Mouse (Mus musculus) heart, postnatal 0 days (tissue): ENCODE data around the gene Pon1. TPM values are rescaled to one million over a fixed set of nuclear protein-coding genes. Genes with fewer than 3 reads are reported as not detected.

Experiments
- ATAC-seq: fragments of 200-750 bp; cut with Nextera tagmentation; 2 replicates; pipeline ENCODE4 v1.8.0; 2017; ENCODE audit warnings: low read depth, moderate number of reproducible peaks, moderate library complexity; ENCODE audit not compliant: insufficient read depth
- DNase-seq: peaks from one replicate; pipeline ENCODE4 v3.0.0-alpha.2; 2016; ENCODE audit warnings: low spot score
- H3K27ac ChIP-seq: fragments of 300-500 bp; sonication (generic); 2 replicates; pipeline ENCODE4 v1.5.1; 2014; ENCODE audit warnings: low read depth, mild to moderate bottlenecking
- H3K27me3 ChIP-seq: fragments of 300-500 bp; sonication (generic); 2 replicates; pipeline ENCODE4 v1.6.1; 2014; ENCODE audit warnings: low read length, mixed read lengths; ENCODE audit not compliant: control insufficient read depth, insufficient read depth
- H3K36me3 ChIP-seq: fragments of 300-500 bp; sonication (generic); replicated peaks from 2 replicates; pipeline ENCODE4 v1.6.1; 2014; ENCODE audit warnings: low read length, mixed read lengths; ENCODE audit not compliant: control insufficient read depth, insufficient read depth
- H3K4me1 ChIP-seq: fragments of 300-500 bp; sonication (generic); 2 replicates; pipeline ENCODE4 v1.6.1; 2014; ENCODE audit warnings: antibody characterized with exemption; ENCODE audit not compliant: control insufficient read depth, insufficient read depth
- H3K4me2 ChIP-seq: fragments of 300-500 bp; sonication (generic); 2 replicates; pipeline ENCODE4 v1.6.1; 2014; ENCODE audit warnings: low read depth, mild to moderate bottlenecking, low read length, moderate library complexity
- H3K4me3 ChIP-seq: fragments of 300-500 bp; sonication (generic); 2 replicates; pipeline ENCODE4 v1.5.1; 2014; ENCODE audit warnings: low read depth, low read length
- H3K9ac ChIP-seq: fragments of 300-500 bp; sonication (generic); replicated peaks from 2 replicates; pipeline ENCODE4 v1.6.1; 2014; ENCODE audit warnings: low read depth, low read length, mixed read lengths
- H3K9me3 ChIP-seq: fragments of 300-500 bp; sonication (generic); replicated peaks from 2 replicates; pipeline ENCODE4 v1.6.1; 2016; ENCODE audit warnings: low read length; ENCODE audit not compliant: control insufficient read depth
- CTCF ChIP-seq: IDR thresholded peaks from 2 replicates; pipeline ENCODE4 v1.5.1; 2016; ENCODE audit warnings: antibody characterized with exemption, control low read depth, low read depth
- EP300 ChIP-seq: IDR thresholded peaks from 2 replicates; pipeline ENCODE4 v1.6.1; 2016; ENCODE audit warnings: antibody characterized with exemption, low read depth
- whole genome bisulfite sequencing: fragments of 180-500 bp; shearing (Covaris S2); extraction: QIAGEN DNeasy Blood & Tissue Kit; methylation state at CpG from one replicate; pipeline ENCODE4 v1.1.7; 2014; 5-methylcytosine and 5-hydroxymethylcytosine counted together
- polyA plus RNA-seq: library from polyadenylated mRNA; unstranded; fragments of >200 nt; fragmentation: Nextera tagmentation; extraction: Ambion mirVana; gene quantifications from 2 replicates; pipeline ENCODE4 v1.2.1, GENCODE M21; 2015
- total RNA-seq: library from RNA; depleted of rRNA; stranded (reverse); fragments of >200 nt; gene quantifications from 2 replicates; pipeline ENCODE4 v1.2.3, GENCODE M21; 2014; ENCODE audit warnings: low replicate concordance; rRNA removed

The Pon1 gene
- not detected in 2 replicates for total RNA-seq
- polyA plus RNA-seq = 0.10 TPM in 1 of 2 replicates, not detected in the other

DNA sequence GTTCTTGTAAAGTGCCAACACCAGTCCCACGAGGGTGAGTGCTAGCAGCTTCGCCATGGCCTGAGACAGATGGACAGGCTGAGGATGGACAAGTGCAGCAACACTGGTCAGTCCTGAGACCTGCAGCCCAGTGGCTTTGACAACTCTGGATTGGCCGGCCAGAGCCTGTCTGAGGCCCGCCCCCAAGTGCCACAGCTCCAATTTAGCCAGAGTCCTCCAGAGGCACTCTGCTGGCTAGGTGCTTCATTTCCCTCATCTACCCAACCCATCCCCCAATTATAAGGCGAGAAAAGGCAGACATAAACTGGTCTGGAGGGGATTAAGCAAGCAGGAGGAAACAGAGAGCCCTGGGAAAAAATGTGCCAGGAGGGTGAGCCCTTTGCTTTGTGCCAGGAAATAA, at the start of gene Pon1:
Gene Pon1 (minus strand): TSS at position 254 of the 400 bp plus-strand sequence.
- no peaks in the 10 kb centered on the region for H3K36me3 ChIP-seq
- no peak within 1 kb of the TSS for H3K4me3 ChIP-seq
- H3K27me3 ChIP-seq = no peaks in the 10 kb centered on the region
- no peaks in the 10 kb centered on the region for H3K4me1 ChIP-seq
- no peak within 1 kb of the TSS for H3K9ac ChIP-seq
- ATAC-seq (no peak), DNase-seq (no peak)
- no peaks in the 10 kb centered on the region for H3K9me3 ChIP-seq
- H3K27ac ChIP-seq = no peak within 1 kb of the TSS
- H3K4me2 ChIP-seq = no peak within 1 kb of the TSS
- TF ChIP-seq EP300 (no peak), CTCF (no peak)
- 36% methylated on average over 5 of the region's 5 CpGs for WGBS

- H3K4me1 ChIP-seq = no peaks in the 10 kb centered on the region
- DNase-seq = no peak
- peaks cover 32% of the 10 kb centered on the region for H3K36me3 ChIP-seq
- no peaks in the 10 kb centered on the region for H3K9me3 ChIP-seq
- ATAC-seq = no peak
- no peak overlapping the region for H3K4me3 ChIP-seq
- no peak overlapping the region for H3K4me2 ChIP-seq
- TF ChIP-seq EP300 = no peak
- no peak for TF ChIP-seq CTCF
- H3K27me3 ChIP-seq = no peaks in the 10 kb centered on the region
- H3K27ac ChIP-seq = no peak overlapping the region
- H3K9ac ChIP-seq = no peak overlapping the region
- WGBS = 98% methylated on average over 3 of the region's 3 CpGs
These were observed 45.1 kb upstream of the Pon1 start for GRCm38 (mm10) chr6:5238799-5239198.

GRCm38 (mm10) chr6:5237510-5237909, 43.8 kb upstream of the Pon1 start:
- no peaks in the 10 kb centered on the region for H3K27me3 ChIP-seq
- H3K9ac ChIP-seq = no peak overlapping the region
- ATAC-seq = no peak
- no peaks in the 10 kb centered on the region for H3K4me1 ChIP-seq
- H3K9me3 ChIP-seq = no peaks in the 10 kb centered on the region
- TF ChIP-seq EP300 (no peak), CTCF (no peak)
- no peak overlapping the region for H3K27ac ChIP-seq
- H3K4me3 ChIP-seq = no peak overlapping the region
- DNase-seq = no peak
- H3K36me3 ChIP-seq = peaks cover 32% of the 10 kb centered on the region
- H3K4me2 ChIP-seq = no peak overlapping the region
- WGBS = 91% methylated on average over 4 of the region's 4 CpGs

- WGBS = 90% methylated on average over 8 of the region's 8 CpGs
- H3K36me3 ChIP-seq = peaks cover 36% of the 10 kb centered on the region
These were observed 43.2 kb upstream of the Pon1 start for GRCm38 (mm10) chr6:5236843-5237371.

DNA sequence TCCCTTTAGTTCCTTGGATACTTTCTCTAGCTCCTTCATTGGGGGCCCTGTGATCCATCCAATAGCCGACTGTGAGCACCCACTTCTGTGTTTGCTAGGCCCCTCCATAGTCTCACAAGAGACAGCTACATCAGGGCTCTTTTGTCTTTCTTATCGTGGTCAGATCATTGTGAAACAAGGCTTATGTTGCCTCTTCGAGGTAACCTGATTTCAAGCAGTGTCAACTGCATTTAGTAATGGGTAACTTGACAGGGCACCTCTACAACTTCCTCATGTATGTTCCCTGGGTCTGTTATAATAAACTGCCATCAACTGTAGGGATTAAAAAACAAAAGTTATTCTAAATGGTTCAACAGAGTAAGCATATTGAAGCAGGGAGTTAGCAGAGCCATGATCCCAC, 40.8 kb upstream of the Pon1 start:
- ATAC-seq = no peak
- WGBS = 67% methylated on average over 3 of the region's 3 CpGs

More at GRCm38 (mm10) chr6:5236843-5237371, 43.2 kb upstream of the Pon1 start:
- TF ChIP-seq EP300 = no peak
- TF ChIP-seq CTCF = no peak
- Histone ChIP-seq H3K4me3 (no peak overlapping the region), H3K9ac (no peak overlapping the region), H3K4me2 (no peak overlapping the region), H3K4me1 (no peaks in the 10 kb centered on the region), H3K9me3 (no peaks in the 10 kb centered on the region), H3K27ac (no peak overlapping the region), H3K27me3 (no peaks in the 10 kb centered on the region)
- ATAC-seq = no peak
- no peak for DNase-seq

DNA sequence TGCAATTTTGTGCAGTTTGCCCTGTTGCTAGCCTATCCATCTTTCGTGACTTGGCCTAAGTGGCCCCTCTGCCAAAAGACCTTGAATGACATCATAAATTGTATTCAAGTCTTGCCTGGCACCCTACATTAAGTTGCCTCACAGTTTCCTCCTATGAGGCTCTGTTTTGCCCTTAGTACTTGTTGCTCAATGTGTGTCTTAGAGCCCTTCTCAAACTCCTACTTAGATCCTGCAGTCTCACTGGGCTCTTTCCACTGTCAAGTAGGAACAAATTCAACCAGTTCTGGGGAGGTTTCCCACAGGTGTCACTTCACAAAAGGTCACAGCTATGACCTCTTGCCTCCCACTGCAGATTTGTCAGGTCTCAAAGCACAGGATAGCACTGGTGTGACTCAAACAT, 40.1 kb upstream of the Pon1 start:
- Histone ChIP-seq H3K27me3 (no peaks in the 10 kb centered on the region), H3K4me2 (no peak overlapping the region), H3K27ac (no peak overlapping the region), H3K36me3 (peaks cover 41% of the 10 kb centered on the region), H3K4me3 (no peak overlapping the region), H3K4me1 (no peaks in the 10 kb centered on the region), H3K9ac (no peak overlapping the region), H3K9me3 (no peaks in the 10 kb centered on the region)
- WGBS = 79% methylated on average over 1 of the region's 1 CpGs
- TF ChIP-seq EP300 (no peak), CTCF (no peak)
- ATAC-seq = no peak
- no peak for DNase-seq

More for the DNA sequence above, 40.8 kb upstream of the Pon1 start:
- H3K36me3 ChIP-seq = peaks cover 46% of the 10 kb centered on the region
- no peak for DNase-seq
- no peaks in the 10 kb centered on the region for H3K27me3 ChIP-seq
- no peak overlapping the region for H3K4me2 ChIP-seq
- no peaks in the 10 kb centered on the region for H3K4me1 ChIP-seq
- no peak overlapping the region for H3K9ac ChIP-seq
- no peak overlapping the region for H3K27ac ChIP-seq
- H3K4me3 ChIP-seq = no peak overlapping the region
- H3K9me3 ChIP-seq = no peaks in the 10 kb centered on the region
- TF ChIP-seq EP300 = no peak
